Mouse (Mus musculus): ENCODE results near the gene Zfyve1.
"Not testable (repeated sequence)": the region's sequence is repeated elsewhere in the genome, so short reads cannot be mapped to it uniquely, and the experiment has no call there.

Gene Zfyve1

DNA sequence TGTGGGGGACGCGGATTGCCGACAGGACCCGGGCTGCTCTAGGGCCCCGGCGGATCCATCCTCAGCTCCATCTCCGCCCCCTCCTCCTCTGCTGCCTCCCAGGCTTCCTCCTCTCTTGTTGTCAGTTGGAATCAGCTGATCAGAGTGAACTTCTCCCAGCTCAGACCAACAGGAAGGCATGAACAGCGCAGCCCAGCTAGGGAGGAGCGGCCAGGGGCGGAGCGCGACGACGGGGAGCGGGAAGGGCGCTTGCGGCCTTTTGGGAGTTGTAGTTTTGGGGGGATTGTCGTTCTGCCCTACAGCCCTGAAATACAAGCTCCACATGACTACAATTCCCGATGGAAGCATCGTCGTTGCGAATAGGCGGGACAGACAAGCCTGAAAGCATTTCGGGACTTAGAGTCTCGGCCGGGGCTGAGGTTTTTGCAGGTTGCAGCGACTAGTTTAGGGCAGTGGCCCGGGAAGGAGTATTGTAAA is at the start of gene Zfyve1:
Zfyve1 (minus strand) TSS at position 198 of the 477 bp plus-strand sequence.
- peak; percentile 86 to 94 for DNase-seq (ENCODE audit: low spot score in 2 of 2)

DNA sequence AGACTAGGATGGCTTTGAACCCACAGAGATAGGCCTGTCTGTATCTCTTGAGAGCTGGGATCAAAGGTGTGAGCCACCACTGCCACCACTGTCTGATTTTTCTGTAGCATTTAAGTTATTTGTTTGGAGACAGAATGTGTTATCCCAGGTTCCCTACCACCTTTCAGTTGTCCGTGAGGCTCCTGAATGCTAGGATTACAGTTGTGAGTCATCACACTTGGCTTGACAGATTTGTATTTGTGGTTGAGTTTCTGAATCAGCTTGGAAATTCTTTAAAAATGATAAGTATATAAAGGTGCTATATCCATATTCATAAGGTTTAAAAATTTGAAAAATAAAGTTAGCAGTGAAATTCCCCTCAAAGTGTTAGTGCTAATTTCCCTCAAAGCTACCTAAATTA is 46.1 kb upstream of the Zfyve1 start:
- no peak for DNase-seq (ENCODE audit: low spot score in 2 of 2)

DNA sequence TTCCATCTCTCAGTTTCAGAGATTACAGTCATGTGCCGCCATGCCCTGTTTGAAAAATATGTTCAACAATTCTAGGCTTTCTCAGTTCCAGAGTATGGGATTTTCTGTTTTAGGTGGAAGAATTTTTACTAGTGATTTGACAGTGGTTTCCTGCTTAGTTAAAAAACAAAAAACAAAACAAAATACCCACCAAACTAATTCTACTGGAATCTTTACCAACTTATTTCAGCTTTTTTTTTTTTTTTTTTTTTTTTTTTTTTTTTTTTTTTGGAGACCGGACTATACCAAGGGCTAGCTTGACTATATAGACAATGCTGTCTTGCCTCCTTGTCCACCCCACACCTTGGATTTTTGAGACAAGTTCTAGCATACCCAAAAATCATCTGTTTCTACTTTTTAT is 44.2 kb upstream of the Zfyve1 start:
- DNase-seq (ENCODE audit: low spot score in 2 of 2) = no peak

DNA sequence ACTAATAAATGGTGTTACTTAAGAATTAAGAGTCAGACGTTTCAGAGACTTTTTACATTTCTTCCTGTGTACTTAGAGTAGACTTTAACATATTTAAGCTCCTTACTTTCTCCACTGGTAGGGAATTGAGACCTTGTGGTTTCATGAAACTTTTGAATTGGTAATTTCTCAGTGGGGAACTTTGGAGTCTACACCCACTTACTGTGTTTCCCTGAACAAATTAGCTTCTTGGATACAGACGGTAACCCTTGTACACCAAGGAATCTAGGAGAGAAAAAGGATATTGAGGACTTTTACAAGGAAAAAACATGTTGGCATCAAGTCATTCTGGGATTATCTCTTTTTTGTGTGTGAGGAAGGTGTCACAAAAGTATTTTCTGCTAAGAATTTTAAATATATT is 36.8 kb upstream of the Zfyve1 start:
- DNase-seq (ENCODE audit: low spot score in 2 of 2) = no peak

DNA sequence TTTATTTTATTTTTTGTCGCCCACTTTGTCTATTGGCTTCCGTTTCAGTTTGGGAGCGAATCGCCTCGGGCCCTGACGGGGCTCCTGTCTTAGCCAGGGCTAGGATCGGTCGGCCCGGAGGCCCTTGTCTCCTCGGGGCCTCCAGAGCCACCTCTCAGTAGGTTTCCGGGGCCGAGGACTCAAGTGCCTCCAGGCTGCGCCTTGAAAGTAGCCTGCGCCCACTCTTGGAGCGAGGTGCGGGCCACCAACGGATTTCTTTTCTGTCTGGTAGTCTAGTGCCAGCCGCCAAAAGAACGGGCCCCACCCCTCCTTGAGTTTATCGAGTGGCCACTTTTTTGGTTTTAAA is 35.6 kb upstream of the Zfyve1 start:
- DNase-seq (ENCODE audit: low spot score in 2 of 2) = peak; percentile 30 to 39

DNA sequence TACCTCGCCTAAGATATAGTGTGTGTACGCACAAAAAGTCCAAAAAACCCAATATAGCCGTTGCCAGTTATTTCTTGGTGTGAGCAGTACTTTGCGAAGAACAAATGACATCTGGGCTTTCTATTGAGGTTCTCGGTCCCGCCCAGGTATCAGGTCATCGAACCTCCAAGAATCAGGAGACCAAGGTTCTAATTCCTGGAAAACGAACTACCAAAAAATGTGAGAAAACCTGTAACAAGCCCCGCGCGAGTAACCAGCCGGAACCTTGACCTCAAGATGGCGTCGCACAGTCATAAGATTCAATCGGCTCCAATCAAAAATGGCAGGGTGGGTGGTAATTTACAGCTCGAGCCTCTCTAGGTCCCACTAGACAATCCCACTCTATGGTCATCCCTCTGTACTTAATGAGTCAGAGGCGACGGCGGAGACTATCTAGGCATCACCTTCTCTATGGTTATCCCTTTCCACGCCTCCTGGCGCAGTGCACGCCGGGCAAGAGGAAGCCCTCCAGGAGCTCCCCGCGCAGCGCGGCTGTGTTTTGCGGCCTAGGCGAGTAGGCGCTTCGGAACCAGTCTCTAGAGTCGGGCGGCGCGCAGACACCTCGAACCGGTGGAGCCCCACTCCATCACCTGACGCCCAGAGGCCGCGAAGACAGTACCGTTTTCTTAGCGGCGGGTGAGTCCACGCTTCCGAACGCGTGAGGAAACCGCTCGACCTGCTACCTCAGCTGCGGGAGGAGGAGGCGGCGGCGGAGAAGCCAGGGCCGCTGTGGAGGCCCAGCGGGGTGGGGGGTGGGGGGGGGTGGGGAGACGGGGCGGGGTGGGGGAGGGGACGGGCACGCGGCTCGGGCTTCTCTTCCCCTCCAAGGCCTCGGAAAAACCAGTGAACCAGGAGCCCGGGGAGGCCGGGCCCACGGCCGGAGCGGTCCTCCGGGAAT is 35.0 kb upstream of the Zfyve1 start:
- peak; percentile 92 to 97 for DNase-seq (ENCODE audit: low spot score in 2 of 2)

DNA sequence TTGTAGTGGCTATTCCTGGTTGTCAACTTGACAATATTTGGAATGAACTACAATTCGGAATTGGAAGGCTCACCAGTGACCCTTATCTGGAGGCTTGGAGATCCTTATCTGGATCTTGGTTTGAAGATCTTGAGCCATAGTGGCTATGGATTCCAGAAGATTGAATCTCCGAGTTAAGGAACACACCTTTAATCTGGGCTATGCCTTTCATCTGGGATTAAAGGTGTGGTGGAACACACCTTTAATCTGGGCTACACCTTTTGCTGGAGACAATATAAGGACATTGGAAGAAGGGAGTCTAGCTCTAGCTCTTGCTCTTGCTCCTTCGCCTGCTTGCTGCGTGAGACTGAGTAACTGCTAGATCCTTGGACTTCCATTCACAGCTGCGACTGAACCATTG is 33.9 kb upstream of the Zfyve1 start, which contains the start of gene Rbm25:
Rbm25 (plus strand) TSS at position 301 of the 400 bp plus-strand sequence.
- DNase-seq (ENCODE audit: low spot score in 2 of 2) = not testable (repeated sequence)

DNA sequence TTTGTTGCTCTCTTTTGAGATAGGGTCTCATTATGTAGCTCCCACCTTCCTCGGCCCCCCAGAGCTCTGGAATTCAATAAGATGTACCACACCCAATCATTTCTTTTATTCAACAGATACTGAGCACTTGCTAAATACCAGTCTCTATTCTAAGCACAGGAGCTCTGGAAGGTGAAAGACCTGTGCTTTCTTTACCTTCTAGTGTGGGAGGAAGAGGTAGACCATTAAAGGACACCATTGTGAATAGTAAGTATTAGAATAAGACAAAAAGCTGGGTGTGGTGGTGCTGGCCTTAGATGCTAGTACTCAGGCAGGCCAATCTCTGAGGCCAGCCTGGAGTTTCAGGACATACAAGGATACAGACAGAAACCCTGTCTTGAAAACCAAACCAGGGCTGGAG is 27.3 kb upstream of the Zfyve1 start:
- DNase-seq (ENCODE audit: low spot score in 2 of 2) = no peak

DNA sequence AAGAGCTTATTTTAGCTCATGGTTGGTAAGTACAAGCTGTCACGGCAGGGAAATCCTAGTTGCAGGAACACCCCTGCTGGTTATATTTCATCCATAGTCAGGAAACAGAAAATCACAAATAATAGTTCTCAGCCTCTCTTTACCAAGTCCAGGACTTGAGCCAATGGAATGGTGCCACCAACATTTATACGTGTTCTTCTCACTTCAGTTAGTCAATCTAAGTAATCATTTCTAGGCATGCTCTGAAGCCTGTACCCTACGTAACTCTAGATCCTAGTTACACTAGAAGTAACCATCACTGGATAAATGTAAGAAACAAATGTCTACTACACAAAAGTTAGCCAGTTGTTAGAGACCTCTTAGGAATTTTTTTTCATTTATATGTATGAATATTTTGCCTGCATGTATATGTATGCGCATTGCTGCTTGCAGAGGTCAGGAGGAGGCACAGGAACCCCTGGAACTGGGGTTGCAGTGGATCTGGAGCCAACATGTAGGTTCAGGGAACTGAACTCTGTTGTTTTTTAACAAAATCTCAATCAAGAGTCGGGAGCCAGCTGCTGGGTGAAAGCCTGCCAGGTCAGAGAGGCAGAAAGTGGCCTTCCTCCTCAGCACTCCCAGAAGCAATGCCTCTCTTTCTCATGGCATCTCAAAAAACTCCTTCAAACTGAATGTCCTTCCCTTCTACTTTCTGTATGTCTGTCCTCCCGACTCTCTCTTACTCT is 25.2 kb upstream of the Zfyve1 start:
- DNase-seq (ENCODE audit: low spot score in 2 of 2) = no peak

DNA sequence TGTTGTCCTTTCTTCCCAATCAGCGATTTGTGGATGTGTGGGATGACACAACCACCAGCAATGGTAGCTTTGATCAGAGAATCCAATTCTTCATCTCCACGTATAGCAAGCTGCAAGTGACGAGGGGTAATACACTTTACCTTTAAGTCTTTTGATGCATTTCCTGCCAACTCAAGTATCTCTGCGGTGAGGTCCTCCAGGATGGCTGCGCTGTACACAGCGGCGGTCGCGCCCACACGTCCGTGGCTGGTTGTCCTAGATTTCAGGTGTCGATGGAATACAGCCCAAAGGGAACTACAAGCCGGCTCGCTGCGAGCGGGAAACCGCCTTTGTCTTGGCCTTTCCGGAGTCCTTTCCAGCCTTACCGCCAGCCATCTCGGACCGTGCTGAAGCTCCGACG is 23.7 kb upstream of the Zfyve1 start:
- DNase-seq (ENCODE audit: low spot score in 2 of 2) = not testable (repeated sequence)

DNA sequence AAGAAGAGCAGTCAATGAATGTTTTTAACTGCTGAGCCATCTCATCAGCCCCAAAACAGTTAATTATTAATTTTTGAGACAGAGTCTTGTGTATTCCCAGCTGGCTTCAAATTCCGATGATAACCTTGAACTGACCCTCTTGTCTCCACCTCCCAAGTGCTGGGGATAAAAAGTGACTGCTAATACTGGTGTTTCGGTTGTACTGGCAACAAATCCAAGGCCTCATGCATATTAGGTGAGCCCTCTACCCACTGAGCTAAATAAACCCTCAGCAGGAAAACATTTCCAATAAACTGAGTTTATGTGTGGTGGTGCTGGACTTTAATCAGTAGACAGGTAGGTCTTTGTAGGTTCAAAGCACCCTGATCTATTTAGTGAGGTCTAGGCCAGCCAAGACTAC is 22.0 kb upstream of the Zfyve1 start:
- DNase-seq (ENCODE audit: low spot score in 2 of 2) = no peak

DNA sequence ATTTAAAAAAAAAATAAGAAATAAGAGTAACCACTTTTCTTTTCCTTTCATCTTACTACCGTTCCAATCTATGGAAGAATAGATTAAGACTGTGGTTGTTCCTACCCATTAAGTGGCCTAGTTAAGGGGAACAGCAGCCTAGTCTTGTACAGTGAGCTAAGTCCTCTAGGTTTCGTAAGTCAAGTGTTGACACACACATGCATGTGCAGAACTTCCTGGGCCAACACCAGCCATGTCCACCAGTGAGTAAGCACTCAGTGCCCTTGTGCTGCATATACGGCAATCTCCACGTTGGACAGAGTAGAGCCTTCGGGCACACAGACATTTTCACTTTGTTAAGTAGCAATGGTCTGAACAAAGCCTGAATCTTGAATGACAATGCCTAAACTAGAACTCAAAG is 20.2 kb upstream of the Zfyve1 start:
- DNase-seq (ENCODE audit: low spot score in 2 of 2) = no peak

DNA sequence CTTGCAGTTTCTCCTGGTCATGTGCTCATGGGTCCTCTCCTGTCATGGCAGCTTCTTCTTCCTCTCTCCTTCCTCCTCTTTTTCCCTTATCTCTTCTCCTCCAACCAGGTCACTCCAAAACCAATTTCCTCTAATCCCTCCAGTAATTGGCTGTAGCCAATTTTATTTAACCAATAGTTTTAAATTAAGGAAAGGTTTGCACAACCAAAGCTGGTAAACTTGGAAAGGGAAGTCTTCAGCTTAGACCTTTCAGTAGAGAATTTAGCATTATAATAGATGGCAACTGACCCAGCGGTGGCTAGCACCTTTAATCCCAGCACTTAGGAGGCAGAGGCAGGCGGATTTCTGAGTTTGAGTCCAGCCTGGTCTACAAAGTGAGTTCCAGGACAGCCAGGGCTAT is 9.4 kb upstream of the Zfyve1 start:
- DNase-seq (ENCODE audit: low spot score in 2 of 2) = not testable (repeated sequence)

DNA sequence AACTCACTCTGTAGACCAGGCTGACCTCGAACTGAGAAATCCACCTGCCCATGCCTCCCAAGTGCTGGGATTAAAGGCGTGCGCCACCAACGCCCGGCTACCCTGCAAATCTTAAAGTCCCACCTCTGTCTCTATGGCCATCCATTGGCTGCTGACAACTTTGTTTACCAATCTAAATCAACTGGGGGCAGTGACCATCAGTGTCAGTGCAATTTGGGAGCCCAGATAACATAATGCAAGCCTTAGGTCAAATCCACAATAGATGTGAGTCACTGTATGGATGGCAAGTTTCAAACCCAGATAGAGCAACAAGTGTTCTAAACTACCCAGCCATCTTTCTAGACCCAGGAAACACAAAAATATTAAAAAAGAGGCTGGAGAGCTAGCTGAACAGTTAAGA is 5.3 kb upstream of the Zfyve1 start:
- DNase-seq (ENCODE audit: low spot score in 2 of 2) = no peak

DNA sequence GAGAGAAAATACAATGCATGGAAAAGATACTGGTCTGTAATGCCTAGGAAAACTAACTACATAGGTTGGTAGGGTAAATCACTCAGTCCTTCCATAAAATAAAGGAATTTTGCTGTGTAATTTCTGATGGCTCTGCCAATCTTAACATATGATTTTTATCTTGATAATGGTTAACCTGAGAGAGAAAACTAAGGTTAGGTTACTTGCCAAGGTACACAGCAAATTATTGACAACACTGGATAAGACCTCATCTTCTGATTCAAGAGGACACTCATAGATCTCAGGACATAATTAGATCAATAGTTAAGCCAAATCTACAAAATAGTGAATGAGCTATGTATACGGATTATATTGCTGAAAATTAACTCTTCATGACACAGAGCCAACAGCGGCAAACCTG is 859 bp upstream of the Zfyve1 start:
- DNase-seq (ENCODE audit: low spot score in 2 of 2) = no peak

DNA sequence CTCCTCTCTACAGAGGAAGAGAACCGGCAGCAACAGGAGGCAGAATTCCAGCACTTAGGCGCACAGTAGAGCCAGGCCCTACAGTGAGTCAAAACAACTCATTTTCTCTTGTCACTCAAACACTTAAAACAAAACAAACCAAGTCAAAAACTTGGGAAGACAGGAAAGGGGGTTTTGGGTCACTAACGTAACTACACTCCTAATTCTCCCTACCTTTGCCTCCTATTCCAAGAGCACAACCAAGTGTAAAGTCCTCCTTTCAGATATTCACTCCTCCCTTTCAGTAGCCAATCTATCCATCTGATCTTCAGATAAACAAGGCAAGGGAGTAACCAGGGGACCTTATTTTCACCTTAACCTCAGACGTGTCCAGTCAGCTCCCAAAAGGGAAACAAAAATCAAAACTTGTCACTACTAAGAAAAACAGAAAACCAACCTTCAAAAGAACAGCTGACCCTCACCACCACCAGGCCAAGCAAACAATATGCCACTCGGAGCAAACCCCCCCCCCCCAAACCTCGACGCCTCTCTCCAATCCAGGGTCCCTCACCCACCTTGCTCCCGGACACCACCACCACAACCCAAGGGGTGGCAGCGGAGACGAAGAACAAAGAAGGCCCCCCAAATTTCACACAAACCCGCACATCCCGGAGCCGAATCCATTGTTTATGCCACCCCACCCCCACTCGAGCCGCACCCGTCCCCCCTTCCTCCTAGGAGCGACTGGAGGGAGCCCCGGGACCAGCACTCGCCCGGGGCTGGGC is 649 bp downstream of the Zfyve1 start:
- DNase-seq (ENCODE audit: low spot score in 2 of 2) = no peak

DNA sequence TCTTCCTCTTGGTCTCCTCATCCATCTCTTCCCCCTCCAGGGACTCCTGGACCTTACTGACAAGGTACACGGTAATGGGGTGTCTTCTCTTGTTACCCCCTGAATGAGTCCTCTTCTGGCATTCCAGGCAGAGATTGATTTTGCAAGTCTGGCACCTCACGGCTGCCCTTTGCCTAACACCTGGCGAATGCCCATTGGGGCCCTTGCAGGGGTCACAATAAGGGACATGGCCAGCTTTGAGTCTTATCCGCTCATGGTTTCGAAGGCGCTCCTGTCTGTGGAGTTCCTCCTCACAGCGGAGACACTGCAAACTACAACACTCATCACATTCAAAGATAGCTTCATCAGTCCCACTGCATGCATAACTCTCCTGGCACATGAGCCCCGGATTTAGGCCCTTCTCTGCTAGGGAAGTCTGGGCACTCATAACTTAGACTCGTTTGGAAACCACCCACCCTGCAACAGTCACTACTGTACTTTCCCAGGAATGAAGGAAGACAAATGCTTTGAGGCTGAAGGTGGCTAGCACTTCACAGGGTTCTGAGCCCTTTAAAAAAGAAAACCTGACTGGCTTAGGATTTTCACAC is 2.5 kb downstream of the Zfyve1 start:
- no peak for DNase-seq (ENCODE audit: low spot score in 2 of 2)

DNA sequence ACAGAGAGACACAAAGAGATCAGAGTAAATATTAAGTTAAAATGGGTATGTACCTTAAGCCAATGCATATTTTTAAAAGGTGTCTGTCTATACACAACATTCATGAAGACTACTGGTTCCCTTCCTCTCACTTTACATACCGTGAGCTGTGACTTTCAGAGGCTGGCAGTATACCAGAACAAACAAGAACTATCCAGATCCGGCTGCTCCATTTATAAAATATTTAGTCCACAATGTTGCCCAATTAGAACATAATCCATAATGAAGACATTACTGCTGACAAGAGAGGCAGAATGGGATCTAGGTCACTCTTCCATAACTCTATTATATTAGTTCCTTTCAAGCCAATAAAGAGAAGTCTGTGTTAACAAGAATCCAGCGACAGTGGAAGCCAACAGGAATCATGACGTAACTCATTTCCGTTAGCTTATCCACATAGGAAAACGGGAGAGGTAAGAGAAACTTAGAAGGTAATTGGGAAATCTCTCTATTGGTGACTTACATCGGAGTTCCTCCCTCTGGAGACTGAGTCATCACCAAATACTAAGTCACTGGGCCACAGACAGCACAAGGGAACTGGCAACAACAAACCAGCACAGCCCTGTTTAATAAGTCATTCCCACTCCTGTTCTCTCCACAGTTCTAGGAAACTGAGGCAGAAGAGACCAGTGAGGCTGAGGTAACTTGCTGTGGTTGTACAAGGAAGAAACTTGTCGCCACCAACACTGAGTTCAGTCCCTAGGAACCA is 5.1 kb downstream of the Zfyve1 start:
- no peak for DNase-seq (ENCODE audit: low spot score in 2 of 2)

DNA sequence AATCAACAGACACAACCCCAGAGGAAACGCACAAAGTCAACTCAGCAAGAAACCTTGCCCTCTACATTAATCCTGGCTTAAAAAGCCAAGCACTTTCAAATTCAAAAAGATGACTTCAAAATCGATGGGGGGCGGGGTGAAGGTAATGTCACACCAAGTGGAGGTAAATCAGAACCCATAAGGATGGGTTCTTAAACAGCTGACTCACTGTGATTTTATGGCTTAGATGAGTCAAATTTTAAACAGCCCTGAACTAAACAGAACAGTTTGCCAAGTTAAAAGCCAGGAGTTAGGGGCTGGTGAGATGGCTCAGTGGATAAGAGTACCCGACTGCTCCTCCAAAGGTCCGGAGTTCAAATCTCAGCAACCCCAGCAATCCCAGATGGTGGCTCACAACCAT is 10.4 kb downstream of the Zfyve1 start:
- DNase-seq (ENCODE audit: low spot score in 2 of 2) = no peak

DNA sequence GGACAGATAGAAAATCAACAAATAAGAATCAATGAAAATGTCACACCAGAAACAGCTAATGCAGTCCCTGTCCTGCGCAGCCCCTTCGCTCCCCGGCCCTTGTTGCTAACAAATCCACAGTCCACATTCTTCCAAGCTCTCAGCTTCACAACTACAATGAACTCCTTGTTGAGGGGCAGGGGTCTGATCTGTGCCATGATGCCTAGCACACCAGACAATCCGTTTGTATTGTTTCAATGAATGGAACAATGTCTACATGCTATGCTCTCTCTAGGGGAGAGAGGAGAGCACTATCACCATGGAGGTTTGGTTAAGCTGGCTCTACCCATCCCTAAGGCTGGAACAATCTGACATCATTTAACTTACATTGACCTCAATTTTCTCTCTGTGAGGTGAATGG is 14.3 kb downstream of the Zfyve1 start:
- DNase-seq (ENCODE audit: low spot score in 2 of 2) = no peak

DNA sequence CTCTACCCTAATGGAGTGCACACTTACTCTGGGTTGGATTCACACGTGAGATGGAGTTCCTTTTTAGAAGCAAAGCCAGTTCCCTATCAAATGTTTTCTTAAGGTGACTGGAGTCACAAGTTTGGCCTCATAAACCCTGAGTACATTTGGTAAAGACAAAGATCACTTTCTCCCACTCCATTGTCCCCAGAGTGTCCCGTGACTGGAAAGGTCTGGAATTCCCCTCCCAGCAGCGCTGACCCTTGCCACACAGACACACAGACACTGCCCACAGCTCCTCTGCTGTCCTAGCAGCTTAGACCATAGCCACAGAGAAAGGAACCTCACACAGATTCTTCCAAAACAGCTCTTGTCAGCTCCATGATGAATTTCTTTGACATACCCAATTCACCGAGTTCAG is 14.9 kb downstream of the Zfyve1 start:
- no peak for DNase-seq (ENCODE audit: low spot score in 2 of 2)

All from urinary bladder, postnatal 36 days (tissue).